Mouse (Mus musculus): ENCODE measurements around the gene Mcl1. TPM values are rescaled to one million over a fixed set of nuclear protein-coding genes. Genes with fewer than 3 reads are reported as not detected.
"Not testable (repeated sequence)": the region's sequence is repeated elsewhere in the genome, so short reads cannot be mapped to it uniquely, and the experiment has no call there.

Mcl1 gene
- polyA plus RNA-seq, 1 experiment from 2014 or later: 52.3 TPM

DNA sequence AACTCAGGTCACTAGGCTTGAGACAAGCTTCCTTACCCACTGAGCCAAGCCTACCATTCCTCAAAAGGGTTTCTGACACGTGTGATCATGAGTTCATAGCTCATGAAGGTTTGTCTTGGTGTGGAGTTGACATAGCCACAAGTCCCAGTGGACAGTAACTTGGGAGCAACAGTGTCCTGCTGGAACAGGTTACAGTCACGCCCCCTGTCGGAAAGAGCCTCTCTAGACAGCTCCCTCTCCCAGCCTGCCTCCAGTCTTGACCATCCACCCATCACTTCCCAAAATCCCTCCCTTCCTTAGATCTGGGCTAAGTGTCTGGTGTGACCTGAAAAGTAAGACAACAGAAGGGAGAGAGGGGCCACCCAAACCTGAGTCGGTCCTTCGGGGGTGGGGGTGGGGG lies 24.3 kb downstream of the Mcl1 start:
- Histone ChIP-seq H3K4me1 (replicated peaks) (peaks cover 34% of the 10 kb centered on the region), H3K27me3 (replicated peaks) (no peaks in the 10 kb centered on the region), H3K27ac (no peak overlapping the region), H3K9me3 (no peaks in the 10 kb centered on the region), H3K4me3 (replicated peaks) (no peak overlapping the region), H3K4me2 (replicated peaks) (no peak overlapping the region), H3K9ac (no peak overlapping the region), H3K36me3 (no peaks in the 10 kb centered on the region)
- WGBS: 67% methylated on average over 5 of the region's 5 CpGs
- no peak for ATAC-seq

DNA sequence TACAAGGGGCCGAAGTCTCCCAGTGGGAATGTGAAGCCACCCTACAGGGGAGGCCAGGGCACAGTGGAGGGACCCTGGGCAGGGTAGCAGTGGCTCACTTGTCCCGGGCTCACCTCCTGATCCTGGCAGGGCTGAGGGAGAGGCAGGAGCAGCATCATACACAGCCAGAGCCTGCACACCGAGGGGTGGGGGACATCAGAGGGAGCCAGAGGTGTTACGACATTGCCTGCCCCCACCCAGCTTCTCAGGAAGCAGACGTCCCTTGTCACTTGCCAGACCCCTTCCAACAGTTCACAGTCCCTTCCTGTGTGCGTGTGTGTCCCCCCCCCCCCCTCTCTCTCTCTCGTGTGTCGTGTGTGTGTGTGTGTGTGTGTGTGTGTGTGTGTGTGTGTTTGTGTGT lies 26.3 kb downstream of the Mcl1 start:
- Histone ChIP-seq H3K9ac (no peak overlapping the region), H3K4me2 (replicated peaks) (no peak overlapping the region), H3K4me3 (replicated peaks) (no peak overlapping the region), H3K27me3 (replicated peaks) (no peaks in the 10 kb centered on the region), H3K27ac (no peak overlapping the region), H3K4me1 (replicated peaks) (peaks cover 45% of the 10 kb centered on the region), H3K9me3 (no peaks in the 10 kb centered on the region), H3K36me3 (no peaks in the 10 kb centered on the region)
- WGBS: 53% methylated on average over 6 of the region's 8 CpGs
- ATAC-seq: no peak

DNA sequence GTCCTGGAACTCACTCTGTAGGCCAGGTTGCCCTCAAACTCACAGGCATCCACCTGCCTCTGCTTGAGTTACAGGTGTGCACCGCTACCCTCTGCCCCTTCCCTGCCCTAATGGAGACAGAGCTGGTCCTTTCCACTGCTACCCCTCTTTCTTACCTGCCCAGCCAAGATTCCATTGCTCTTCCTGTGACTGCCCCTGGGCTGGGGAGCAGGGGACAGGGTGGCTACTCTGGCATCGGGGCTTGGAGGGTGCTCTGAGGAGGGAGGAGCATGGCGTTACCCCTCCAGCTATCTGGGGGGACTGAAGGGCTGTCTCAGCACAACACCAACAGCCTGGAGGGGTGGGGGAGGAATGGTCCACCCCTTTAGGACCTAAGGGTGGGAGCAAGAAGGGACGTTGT lies 26.7 kb downstream of the Mcl1 start:
- H3K27ac ChIP-seq: no peak overlapping the region
- no peak overlapping the region for H3K4me2 ChIP-seq (replicated peaks)
- no peak overlapping the region for H3K9ac ChIP-seq
- peaks cover 43% of the 10 kb centered on the region for H3K4me1 ChIP-seq (replicated peaks)
- H3K9me3 ChIP-seq: no peaks in the 10 kb centered on the region
- H3K36me3 ChIP-seq: no peaks in the 10 kb centered on the region
- ATAC-seq: no peak
- H3K27me3 ChIP-seq (replicated peaks): no peaks in the 10 kb centered on the region
- WGBS: 77% methylated on average over 4 of the region's 4 CpGs
- H3K4me3 ChIP-seq (replicated peaks): no peak overlapping the region

DNA sequence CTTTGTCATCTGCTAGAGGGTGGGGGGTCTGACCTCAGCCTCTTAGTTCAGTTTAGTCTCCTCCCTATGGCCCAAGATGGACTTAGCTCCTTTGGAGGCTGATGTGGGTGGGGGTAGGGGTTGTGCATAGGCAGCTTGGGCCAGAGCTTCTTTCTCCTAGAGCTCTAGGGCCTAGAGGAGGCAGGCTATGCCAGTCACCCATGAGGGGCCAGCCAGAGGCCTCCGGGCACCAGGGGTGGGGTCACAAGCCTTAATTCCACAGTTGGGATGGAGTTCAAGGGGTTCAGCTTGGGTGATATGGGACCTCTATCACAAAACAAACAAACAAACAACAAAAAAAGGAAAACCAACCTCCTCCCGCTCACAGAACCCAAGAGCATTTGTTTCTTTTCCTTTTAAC lies 27.1 kb downstream of the Mcl1 start:
- Histone ChIP-seq H3K4me2 (replicated peaks) (no peak overlapping the region), H3K9ac (no peak overlapping the region), H3K27ac (no peak overlapping the region), H3K36me3 (no peaks in the 10 kb centered on the region), H3K27me3 (replicated peaks) (no peaks in the 10 kb centered on the region), H3K4me1 (replicated peaks) (peaks cover 39% of the 10 kb centered on the region), H3K4me3 (replicated peaks) (no peak overlapping the region), H3K9me3 (no peaks in the 10 kb centered on the region)
- WGBS: 77% methylated on average over 2 of the region's 2 CpGs
- no peak for ATAC-seq

DNA sequence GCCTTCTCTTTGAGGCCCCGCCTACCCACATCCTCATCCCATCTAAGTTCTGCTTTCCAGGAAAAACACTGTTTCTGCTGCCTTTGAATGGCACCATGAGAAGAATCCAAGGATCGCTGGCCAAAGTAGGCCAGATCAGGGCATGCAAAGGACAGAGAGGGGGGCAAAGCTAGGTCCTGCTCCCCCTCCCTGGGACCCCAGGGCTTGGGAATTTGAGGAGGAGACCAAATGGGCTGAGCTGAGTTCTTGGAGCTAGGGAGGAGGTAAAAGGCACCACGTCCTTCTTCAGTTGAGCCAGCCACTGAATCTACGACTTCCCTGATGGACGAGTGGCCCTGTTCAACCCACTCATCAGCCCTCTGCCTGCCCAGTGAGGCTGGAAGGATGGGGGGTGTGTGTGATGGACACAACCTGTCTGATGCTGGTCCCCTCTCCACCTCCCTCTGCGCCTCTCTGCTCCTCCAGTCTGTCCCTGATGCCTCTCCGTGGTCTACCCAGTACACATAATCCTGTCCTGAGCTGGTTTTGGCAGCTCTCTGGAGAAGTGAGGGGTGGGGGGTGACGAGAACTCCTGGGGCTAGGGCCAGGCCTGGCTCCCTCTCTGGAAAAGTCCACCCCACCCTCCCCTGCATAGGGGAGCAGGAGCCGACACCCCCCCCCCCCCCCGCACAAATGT lies 28.0 kb downstream of the Mcl1 start:
- no peaks in the 10 kb centered on the region for H3K27me3 ChIP-seq (replicated peaks)
- no peak for ATAC-seq
- no peak overlapping the region for H3K27ac ChIP-seq
- peak overlapping the region; percentile 43; the same call in 1 of the 2 replicates for H3K4me3 ChIP-seq (replicated peaks)
- peaks cover 30% of the 10 kb centered on the region for H3K4me1 ChIP-seq (replicated peaks)
- 54% methylated on average over 9 of the region's 10 CpGs for WGBS
- peak overlapping the region; percentile 82 for H3K4me2 ChIP-seq (replicated peaks)
- no peaks in the 10 kb centered on the region for H3K36me3 ChIP-seq
- H3K9me3 ChIP-seq: no peaks in the 10 kb centered on the region
- no peak overlapping the region for H3K9ac ChIP-seq

DNA sequence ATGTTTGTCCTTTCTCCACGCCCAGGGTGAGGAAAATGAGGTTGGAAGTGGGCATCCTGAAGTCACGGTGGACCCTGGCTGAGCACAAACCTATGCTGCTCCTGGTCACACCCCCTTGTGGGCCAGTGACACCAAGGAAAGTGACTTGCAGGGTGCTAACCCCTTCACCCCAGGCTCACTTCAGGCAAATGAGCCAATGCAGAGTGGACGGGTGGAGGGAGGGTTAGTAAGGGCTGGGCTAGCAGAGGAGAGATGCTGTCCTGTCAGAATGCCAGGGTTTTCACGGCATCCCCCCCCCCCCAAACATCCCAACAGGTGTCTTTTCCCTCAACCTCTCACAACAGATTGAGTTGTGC lies 28.6 kb downstream of the Mcl1 start:
- H3K4me1 ChIP-seq (replicated peaks): peaks cover 29% of the 10 kb centered on the region
- peak; percentile 21 for ATAC-seq
- H3K36me3 ChIP-seq: no peaks in the 10 kb centered on the region
- H3K27ac ChIP-seq: peak overlapping the region; percentile 78; the same call in 1 of the 2 replicates
- 8% methylated on average over 4 of the region's 4 CpGs for WGBS
- H3K9ac ChIP-seq: peak overlapping the region; percentile 51
- no peaks in the 10 kb centered on the region for H3K9me3 ChIP-seq
- H3K27me3 ChIP-seq (replicated peaks): no peaks in the 10 kb centered on the region
- H3K4me2 ChIP-seq (replicated peaks): peak overlapping the region; percentile 82
- H3K4me3 ChIP-seq (replicated peaks): peak overlapping the region; percentile 43

DNA sequence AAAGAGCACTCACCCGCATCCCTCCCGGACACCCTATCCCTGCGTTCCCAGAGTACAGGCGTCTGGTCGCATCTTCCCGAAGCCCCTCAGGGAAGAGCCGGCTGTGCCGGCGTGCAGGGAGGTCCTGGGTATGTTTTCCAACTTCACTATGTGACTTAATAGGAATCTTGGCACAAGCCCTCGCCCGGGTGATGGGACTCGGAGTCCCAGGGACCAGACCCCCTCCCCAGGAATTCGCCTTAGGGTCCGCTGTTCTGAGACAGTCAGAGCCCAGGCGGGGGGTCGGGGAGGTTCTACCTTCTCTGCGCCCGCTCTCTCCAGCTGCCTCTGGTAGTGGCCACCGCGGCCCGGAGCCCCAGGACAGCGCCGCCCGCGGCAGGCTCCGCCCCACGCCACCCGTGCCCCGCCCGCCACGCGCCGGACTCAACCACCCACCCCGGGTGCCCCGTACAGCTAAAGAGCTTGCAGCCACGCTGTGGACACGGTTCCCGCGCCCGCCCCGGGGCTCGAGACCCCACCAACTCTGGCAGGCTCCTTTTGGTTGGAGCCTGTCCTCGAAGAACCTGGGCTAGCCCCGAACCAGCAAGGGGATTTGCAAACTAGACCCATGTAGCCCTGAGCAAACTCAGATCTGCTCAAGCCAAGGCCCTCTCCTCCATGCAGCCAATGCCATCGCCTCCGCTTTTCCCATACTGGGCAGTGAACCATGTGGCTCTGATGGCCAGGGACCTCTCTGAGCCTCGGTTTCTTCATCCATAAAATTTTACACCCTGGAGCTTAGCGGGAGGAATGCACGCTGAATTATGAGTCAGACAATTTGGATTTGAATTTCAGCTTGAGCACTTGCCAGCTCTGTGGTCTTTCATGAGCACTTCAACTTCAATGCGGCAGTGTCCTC lies 29.2 kb downstream of the Mcl1 start, which contains the start of gene Adamtsl4:
Gene Adamtsl4 (minus strand): TSS at position 394 of the 898 bp plus-strand sequence.
- peak within 1 kb of the TSS; percentile 51 for H3K9ac ChIP-seq
- H3K9me3 ChIP-seq: no peaks in the 10 kb centered on the region
- H3K27me3 ChIP-seq (replicated peaks): no peaks in the 10 kb centered on the region
- H3K4me1 ChIP-seq (replicated peaks): peaks cover 29% of the 10 kb centered on the region
- H3K4me2 ChIP-seq (replicated peaks): peak within 1 kb of the TSS; percentile 82
- 4% methylated on average over 48 of the region's 50 CpGs for WGBS
- ATAC-seq: peak; percentile 73
- peak within 1 kb of the TSS; percentile 78 for H3K27ac ChIP-seq
- H3K36me3 ChIP-seq: no peaks in the 10 kb centered on the region
- peak within 1 kb of the TSS; percentile 43 for H3K4me3 ChIP-seq (replicated peaks)

DNA sequence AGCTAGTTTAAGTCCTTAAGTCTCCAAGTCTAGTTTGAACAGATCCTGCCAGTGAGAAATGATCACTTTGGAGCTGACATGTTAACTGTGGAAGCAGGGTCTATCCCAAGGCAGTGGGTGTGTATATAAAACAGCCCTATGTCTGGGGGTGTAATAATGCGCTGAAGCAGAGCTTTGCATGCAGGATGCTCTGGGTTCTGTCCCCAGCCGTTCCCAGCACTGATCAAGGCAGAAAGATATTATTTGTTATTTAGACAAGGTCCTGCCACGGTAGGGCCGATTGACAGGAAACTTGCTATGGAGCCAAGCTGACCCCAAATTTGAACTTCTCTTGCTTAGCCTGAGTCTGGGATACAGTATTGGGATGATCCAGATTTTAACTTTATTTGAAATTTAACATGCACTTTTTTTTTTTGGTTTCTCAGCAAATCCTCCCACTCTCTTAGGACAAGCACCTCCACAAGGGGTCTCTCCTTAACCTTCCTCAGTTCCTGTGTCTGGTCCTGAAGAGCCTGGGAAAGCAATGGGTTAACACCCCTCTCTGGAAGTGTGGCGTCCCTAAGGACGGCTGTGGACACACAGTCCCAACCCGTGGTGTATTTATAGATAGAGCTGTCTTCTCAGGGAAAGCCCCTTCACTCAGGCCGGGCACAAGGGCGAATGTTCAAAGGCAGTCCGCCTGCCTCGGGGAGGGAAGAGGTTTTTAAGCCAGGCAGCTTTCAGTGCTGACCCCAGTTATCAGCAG lies 30.8 kb downstream of the Mcl1 start:
- Histone ChIP-seq H3K27ac (peak overlapping the region; percentile 51; the same call in 1 of the 2 replicates), H3K36me3 (no peaks in the 10 kb centered on the region), H3K9me3 (no peaks in the 10 kb centered on the region), H3K4me3 (replicated peaks) (no peak overlapping the region), H3K27me3 (replicated peaks) (no peaks in the 10 kb centered on the region), H3K9ac (no peak overlapping the region), H3K4me2 (replicated peaks) (0 out of 2 replicates have a peak overlapping the region, but pooled peaks have one; percentile 24), H3K4me1 (replicated peaks) (peaks cover 29% of the 10 kb centered on the region)
- ATAC-seq: no peak
- WGBS: 22% methylated on average over 11 of the region's 11 CpGs

DNA sequence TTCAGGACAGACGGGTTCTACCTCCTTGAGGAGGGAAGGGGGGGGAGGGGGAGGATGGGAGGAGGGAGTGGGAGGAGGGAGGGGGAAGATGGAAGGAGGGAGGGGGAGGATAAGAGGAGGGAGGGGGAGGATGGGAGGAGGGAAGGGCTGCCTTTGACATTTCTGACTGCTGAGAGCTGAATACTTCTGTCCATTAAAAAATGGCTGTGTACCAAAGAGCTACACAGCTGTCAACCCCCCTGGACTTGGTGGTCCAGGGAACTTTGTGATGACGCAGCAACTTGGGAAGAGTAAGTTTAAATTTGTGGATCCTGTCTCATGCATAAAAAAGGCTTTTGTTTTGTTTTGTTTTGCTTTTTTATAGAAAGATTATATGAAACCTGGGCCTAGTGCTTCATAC lies 31.4 kb downstream of the Mcl1 start:
- peak overlapping the region; percentile 51; the same call in 1 of the 2 replicates for H3K27ac ChIP-seq
- no peak overlapping the region for H3K4me3 ChIP-seq (replicated peaks)
- H3K27me3 ChIP-seq (replicated peaks): no peaks in the 10 kb centered on the region
- 0 out of 2 replicates have a peak overlapping the region, but pooled peaks have one; percentile 24 for H3K4me2 ChIP-seq (replicated peaks)
- ATAC-seq: no peak
- 29% methylated on average over 2 of the region's 2 CpGs for WGBS
- no peaks in the 10 kb centered on the region for H3K36me3 ChIP-seq
- no peaks in the 10 kb centered on the region for H3K9me3 ChIP-seq
- H3K9ac ChIP-seq: no peak overlapping the region
- H3K4me1 ChIP-seq (replicated peaks): peaks cover 27% of the 10 kb centered on the region

DNA sequence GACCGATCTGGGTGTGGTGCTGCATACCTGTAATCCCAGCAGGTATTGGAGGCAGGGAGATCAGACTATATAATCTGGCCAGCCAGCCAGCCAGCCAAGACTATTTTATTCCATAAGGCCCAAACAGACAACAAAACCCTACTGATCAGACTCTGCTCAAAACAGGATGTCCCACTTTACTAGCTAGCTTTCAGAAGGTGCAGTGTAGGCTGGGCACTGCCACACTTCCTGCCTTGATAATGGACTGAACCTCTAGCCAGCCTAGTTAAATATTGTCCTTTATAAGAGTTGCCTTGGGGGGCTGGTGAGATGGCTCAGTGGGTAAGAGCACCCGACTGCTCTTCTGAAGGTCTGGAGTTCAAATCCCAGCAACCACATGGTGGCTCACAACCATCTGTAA lies 32.0 kb downstream of the Mcl1 start:
- H3K4me2 ChIP-seq (replicated peaks); ATAC-seq; H3K9ac ChIP-seq; H3K27me3 ChIP-seq (replicated peaks); H3K9me3 ChIP-seq; H3K4me3 ChIP-seq (replicated peaks); H3K27ac ChIP-seq; H3K36me3 ChIP-seq: not testable (repeated sequence)
- WGBS: 86% methylated on average over 2 of the region's 2 CpGs
- H3K4me1 ChIP-seq (replicated peaks): peaks cover 27% of the 10 kb centered on the region

DNA sequence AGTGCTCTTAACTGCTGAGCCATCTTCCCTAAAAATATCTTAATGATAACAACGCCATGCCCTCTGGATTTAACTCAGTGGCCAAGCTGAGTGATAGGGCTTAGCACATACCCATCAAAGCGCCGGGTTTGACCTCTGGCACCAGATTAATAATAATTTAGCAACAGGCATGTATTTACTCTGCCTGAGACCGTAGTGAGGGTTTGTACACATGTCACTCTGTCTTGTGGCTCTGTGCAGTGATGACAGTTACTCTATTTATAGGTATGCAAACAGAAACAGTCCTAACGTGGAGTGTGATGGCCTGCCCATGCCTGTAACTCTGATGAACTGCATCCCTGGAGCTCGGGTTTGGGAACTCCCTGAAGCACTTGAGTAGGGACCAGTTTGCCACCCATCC lies 34.1 kb downstream of the Mcl1 start:
- no peaks in the 10 kb centered on the region for H3K27me3 ChIP-seq (replicated peaks)

More for the DNA sequence above, 34.1 kb downstream of the Mcl1 start:
- Histone ChIP-seq H3K36me3 (no peaks in the 10 kb centered on the region), H3K4me1 (replicated peaks) (peaks cover 25% of the 10 kb centered on the region; the same call in 1 of the 2 replicates), H3K9me3 (no peaks in the 10 kb centered on the region), H3K4me3 (replicated peaks) (no peak overlapping the region), H3K4me2 (replicated peaks) (no peak overlapping the region), H3K27ac (no peak overlapping the region), H3K9ac (no peak overlapping the region)
- WGBS: 66% methylated on average over 6 of the region's 6 CpGs
- ATAC-seq: no peak

Measured in intestine, embryonic 15.5 days (tissue).